Mouse (Mus musculus): ENCODE measurements around the gene Pld3. TPM values are rescaled to one million over a fixed set of nuclear protein-coding genes. Genes with fewer than 3 reads are reported as not detected.

The Pld3 gene
- polyA plus RNA-seq, 2 experiments from 2014 or later: 191 to 306 TPM

- no peak for ATAC-seq
Measured at GRCm38 (mm10) chr7:27483860-27484259, 69.2 kb downstream of the Pld3 start.

Other genes with a start within 250 kb of the Pld3 start
- 1 to 10 TPM in 1 of 2 experiments, under 1 TPM in 1; 0.77 to 2.0 TPM for gene Ltbp4, start 215.5 kb downstream of the Pld3 start, polyA plus RNA-seq (2017; shearing (Covaris generic))
- 10 to 100 TPM; 49.2 to 76.0 TPM for gene Shkbp1, start 197.2 kb downstream of the Pld3 start, polyA plus RNA-seq (2017; shearing (Covaris generic))
- gene Gm20479, start 195.8 kb downstream of the Pld3 start, polyA plus RNA-seq (2017; shearing (Covaris generic)): not detected
- gene Sptbn4, start 105.5 kb downstream of the Pld3 start, polyA plus RNA-seq (2017; shearing (Covaris generic)): under 1 TPM; 0.28 to 0.32 TPM
- 10 to 100 TPM; 14.1 to 19.9 TPM for gene Blvrb, start 105.2 kb downstream of the Pld3 start, polyA plus RNA-seq (2017; shearing (Covaris generic))
- gene Sertad3, start 79.5 kb downstream of the Pld3 start, polyA plus RNA-seq (2017; shearing (Covaris generic)): 10 to 100 TPM; 50.9 to 60.1 TPM
- 10 to 100 TPM; 46.0 to 51.9 TPM for gene Sertad1, start 66.3 kb downstream of the Pld3 start, polyA plus RNA-seq (2017; shearing (Covaris generic))
- under 1 TPM; 0.22 to 0.62 TPM for gene Prx, start 53.9 kb downstream of the Pld3 start, polyA plus RNA-seq (2017; shearing (Covaris generic))
- gene Hipk4, start 30.0 kb downstream of the Pld3 start, polyA plus RNA-seq (2017; shearing (Covaris generic)): under 1 TPM in 1 of 2 experiments, not detected in 1; 0.28 TPM
- gene 2310022A10Rik, start within 50 bp of the Pld3 start, polyA plus RNA-seq (2017; shearing (Covaris generic)): 10 to 100 TPM; 15.0 to 25.3 TPM
- 10 to 100 TPM; 39.2 to 57.3 TPM for gene Akt2, start 38.3 kb upstream of the Pld3 start, polyA plus RNA-seq (2017; shearing (Covaris generic))
- gene Ttc9b, start 100.7 kb upstream of the Pld3 start, polyA plus RNA-seq (2017; shearing (Covaris generic)): not detected
- 1 to 10 TPM in 1 of 2 experiments, under 1 TPM in 1; 0.76 to 1.5 TPM for gene Map3k10, start 121.4 kb upstream of the Pld3 start, polyA plus RNA-seq (2017; shearing (Covaris generic))
- 1 to 10 TPM; 3.0 to 3.6 TPM for gene Zfp607b, start 136.1 kb upstream of the Pld3 start, polyA plus RNA-seq (2017; shearing (Covaris generic))
- gene Zfp60, start 178.2 kb upstream of the Pld3 start, polyA plus RNA-seq (2017; shearing (Covaris generic)): 10 to 100 TPM; 11.7 to 19.1 TPM

Data from CD4-positive, CD25-positive, alpha-beta regulatory T cell, adult 4 months (primary cell).